Mouse (Mus musculus): ENCODE results near the gene Aicda. TPM values are rescaled to one million over a fixed set of nuclear protein-coding genes. Genes with fewer than 3 reads are reported as not detected.

The Aicda gene
- polyA plus RNA-seq (2012; rRNA removed): 0.06 TPM in 2 replicates

DNA sequence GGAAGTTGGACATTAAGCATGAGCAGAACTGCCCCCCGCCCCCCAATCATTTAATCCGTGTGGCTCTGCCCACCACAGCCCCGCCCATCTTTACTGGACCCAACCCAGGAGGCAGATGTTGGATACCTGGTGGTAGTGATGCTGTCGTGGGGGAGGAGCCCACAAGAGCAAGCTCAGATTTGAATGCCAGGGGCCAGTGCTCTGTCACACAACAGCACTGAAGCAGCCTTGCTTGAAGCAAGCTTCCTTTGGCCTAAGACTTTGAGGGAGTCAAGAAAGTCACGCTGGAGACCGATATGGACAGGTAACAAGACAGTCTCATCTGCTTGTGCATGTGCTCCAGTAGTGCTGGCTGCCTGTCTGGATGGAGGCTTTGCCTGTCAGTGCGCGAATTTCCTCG is at the start of gene Aicda:
Aicda (plus strand) TSS at position 196 of the 400 bp plus-strand sequence.

DNA sequence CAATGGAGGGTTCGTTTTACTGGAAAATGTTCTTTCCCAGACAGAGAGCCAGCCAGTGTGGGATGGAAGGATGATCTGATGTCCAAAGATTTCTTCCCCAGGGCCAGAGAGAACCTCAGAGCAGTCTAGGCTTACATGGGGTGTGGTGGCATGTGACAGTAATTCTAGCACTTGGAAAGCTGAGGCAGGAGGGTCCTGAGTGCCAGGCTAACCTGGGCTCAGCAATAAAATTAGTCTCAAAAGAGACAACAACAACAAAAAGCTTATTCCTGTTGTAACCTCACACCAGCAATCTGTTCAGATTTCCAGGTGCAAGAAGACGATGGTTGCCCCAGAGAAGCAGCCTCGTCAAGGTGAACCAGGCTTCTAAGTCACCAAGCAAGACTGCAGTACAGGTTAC is 48.1 kb upstream of the Aicda start, which contains the start of gene Mfap5:
Mfap5 (plus strand) TSS at position 301 of the 400 bp plus-strand sequence.

DNA sequence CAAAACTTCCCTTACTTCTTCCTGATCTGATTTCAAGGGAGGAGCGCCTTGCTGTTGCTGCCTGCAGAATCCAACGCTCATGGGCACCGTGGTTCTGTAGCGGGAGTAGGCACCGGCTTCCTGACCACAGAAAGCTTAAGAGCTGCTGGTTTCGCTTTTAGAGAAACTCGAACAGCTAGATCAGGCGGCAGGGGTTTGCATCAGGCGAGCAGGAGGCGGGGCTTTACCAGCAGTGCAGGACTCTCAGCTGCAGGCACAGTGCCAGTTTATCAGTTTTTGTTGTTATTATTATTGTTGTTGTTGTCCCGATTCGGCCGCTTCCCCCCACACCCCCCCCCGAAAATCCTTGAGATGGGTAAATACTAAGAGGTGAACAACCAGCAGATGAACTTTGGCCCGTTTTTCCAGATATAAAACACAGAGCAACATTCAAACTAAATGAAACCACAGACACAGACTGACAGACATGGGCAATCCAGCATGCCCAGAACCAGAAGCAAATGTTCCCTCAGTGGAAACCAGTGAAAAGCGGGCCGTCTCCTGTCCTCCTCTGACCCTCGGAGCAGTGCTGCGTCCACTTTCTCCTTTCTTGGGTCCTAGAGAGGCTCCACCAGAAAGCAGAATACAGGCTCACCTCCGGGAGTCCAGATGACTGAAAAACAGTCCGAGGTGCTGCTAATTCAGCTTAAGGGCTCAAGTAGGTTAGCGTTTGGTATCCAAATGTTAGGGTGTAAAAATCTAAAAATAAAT is 48.8 kb downstream of the Aicda start, which contains the start of gene Apobec1:
Apobec1 (minus strand) TSS at position 203 of the 750 bp plus-strand sequence.

DNA sequence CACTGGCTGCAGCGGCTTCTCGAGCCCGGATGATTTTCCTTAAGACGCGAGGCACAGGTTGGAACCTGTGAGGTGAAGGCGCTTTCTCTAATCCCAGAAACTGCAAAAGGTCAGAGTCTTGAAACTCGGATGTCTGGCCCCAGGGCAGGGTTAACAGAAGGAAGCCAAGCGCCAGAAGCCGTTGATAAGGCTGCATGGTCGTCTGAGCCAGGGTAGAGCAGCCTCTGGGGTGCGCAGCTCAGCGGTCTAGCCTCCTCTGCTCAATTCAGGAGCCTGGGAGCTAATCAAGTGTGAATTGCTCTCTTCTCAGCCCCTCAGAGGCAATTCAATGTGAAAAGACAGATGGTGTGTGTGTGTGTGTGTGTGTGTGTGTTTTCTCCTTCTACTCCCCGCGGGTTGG is 56.2 kb downstream of the Aicda start, which contains the start of gene Gdf3:
Gdf3 (minus strand) TSS at position 317 of the 400 bp plus-strand sequence.

Other genes with a start within 250 kb of the Aicda start
- 50.1 and 62.6 TPM in 2 replicates for gene M6pr, start 245.1 kb upstream of the Aicda start, polyA plus RNA-seq (2012; rRNA removed)
- 41.9 and 79.3 TPM in 2 replicates for gene Phc1, start 213.2 kb upstream of the Aicda start, polyA plus RNA-seq (2012; rRNA removed)
- 114 and 333 TPM in 2 replicates for gene Rimklb, start 55.0 kb upstream of the Aicda start, polyA plus RNA-seq (2012; rRNA removed)
- 0.75 and 0.89 TPM in 2 replicates for gene Mfap5, start 48.0 kb upstream of the Aicda start, polyA plus RNA-seq (2012; rRNA removed)
- gene Apobec1, start 48.6 kb downstream of the Aicda start, polyA plus RNA-seq (2012; rRNA removed): 3.2 and 3.8 TPM in 2 replicates
- 0.36 and 0.42 TPM in 2 replicates for gene Gdf3, start 56.3 kb downstream of the Aicda start, polyA plus RNA-seq (2012; rRNA removed)
- gene Dppa3, start 72.6 kb downstream of the Aicda start, polyA plus RNA-seq (2012; rRNA removed): 0.48 TPM in 1 of 2 replicates, not detected in the other
- 0.14 and 0.43 TPM in 2 replicates for gene Nanog, start 153.7 kb downstream of the Aicda start, polyA plus RNA-seq (2012; rRNA removed)
- gene Slc2a3, start 247.8 kb downstream of the Aicda start, polyA plus RNA-seq (2012; rRNA removed): 14.9 and 19.4 TPM in 2 replicates